Mouse (Mus musculus): ENCODE measurements around the gene Fam186a.

DNA sequence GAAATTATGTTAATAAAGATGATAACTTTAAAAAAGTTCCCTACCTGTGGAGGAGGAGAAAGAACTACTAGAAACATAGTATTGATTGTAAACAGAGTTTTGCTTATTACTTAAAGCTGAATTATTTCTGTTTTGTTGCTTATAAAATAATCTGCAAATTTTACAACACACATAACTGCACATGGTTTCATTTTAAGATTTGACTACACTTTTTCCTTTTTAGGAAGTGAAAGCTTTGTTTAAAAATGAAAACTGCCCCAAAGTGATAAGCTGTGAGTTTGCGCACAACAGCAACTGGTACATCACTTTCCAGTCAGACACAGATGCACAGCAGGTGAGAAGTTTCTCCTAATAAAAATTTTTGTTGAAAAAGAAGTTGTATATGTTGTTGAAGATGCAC lies 26.2 kb upstream of the Fam186a start:
- no peak for TF ChIP-seq CTCF (IDR thresholded peaks at IDR 0.05; ENCODE audit: borderline replicate concordance, insufficient read depth, low read length)
- no peak for TF ChIP-seq POLR2A (IDR thresholded peaks at IDR 0.05; ENCODE audit: low read depth, low read length)
